Mouse (Mus musculus): Measurements from ENCODE around the gene Mthfr. TPM values are rescaled to one million over a fixed set of nuclear protein-coding genes. Genes with fewer than 3 reads are reported as not detected.

Mthfr gene
- total RNA-seq (2021), result 42.6 and 46.6 TPM in 2 replicates
- long read RNA-seq, experiment 1, full-length matches to known transcripts, result 1 of 18 reads
- long read RNA-seq, experiment 1, partial matches to known transcripts, result 2 of 18 reads
- long read RNA-seq, experiment 1, other reads (novel, unspliced or antisense), result 15 of 18 reads
- long read RNA-seq, experiment 2, full-length matches to known transcripts, result 1 of 13 reads
- long read RNA-seq, experiment 2, partial matches to known transcripts, result 1 of 13 reads
- long read RNA-seq, experiment 2, other reads (novel, unspliced or antisense), result 11 of 13 reads

- DNase-seq, result peak; percentile 100
These were observed at the start of gene Mthfr, which contains the start of gene Clcn6 for GRCm38 (mm10) chr4:148038600-148039253. Mthfr (plus strand) TSS chr4:148039077. Clcn6 (minus strand) TSS chr4:148038821.

- DNase-seq, result no peak
These were observed 45.2 kb upstream of the Mthfr start for GRCm38 (mm10) chr4:147993571-147994095.

GRCm38 (mm10) chr4:147995311-147995710 lies 43.6 kb upstream of the Mthfr start:
- DNase-seq, result no peak

- DNase-seq, result no peak
These were observed 38.6 kb upstream of the Mthfr start, which contains the start of gene Nppa for GRCm38 (mm10) chr4:148000202-148000772. Nppa (plus strand) TSS chr4:148000722.

GRCm38 (mm10) chr4:148001013-148001789 lies 37.7 kb upstream of the Mthfr start:
- DNase-seq, result no peak

GRCm38 (mm10) chr4:148001866-148002265 lies 37.0 kb upstream of the Mthfr start:
- no peak for DNase-seq

- peak; percentile 78 for DNase-seq
These were observed 34.5 kb upstream of the Mthfr start for GRCm38 (mm10) chr4:148004361-148004760.

- DNase-seq, result peak; percentile 81
These were observed 30.5 kb upstream of the Mthfr start for GRCm38 (mm10) chr4:148008412-148008811.

- DNase-seq, result no peak
These were observed 29.2 kb upstream of the Mthfr start for GRCm38 (mm10) chr4:148009641-148010040.

- DNase-seq, result no peak
These were observed 27.5 kb upstream of the Mthfr start for GRCm38 (mm10) chr4:148011332-148011731.

- no peak for DNase-seq
These were observed 26.7 kb upstream of the Mthfr start for GRCm38 (mm10) chr4:148012216-148012615.

GRCm38 (mm10) chr4:148015418-148015817 lies 23.5 kb upstream of the Mthfr start:
- peak; percentile 35 for DNase-seq

- no peak for DNase-seq
These were observed 21.9 kb upstream of the Mthfr start for GRCm38 (mm10) chr4:148016981-148017380.

- no peak for DNase-seq
These were observed 20.5 kb upstream of the Mthfr start for GRCm38 (mm10) chr4:148018410-148018809.

- DNase-seq, result no peak
These were observed 14.9 kb upstream of the Mthfr start for GRCm38 (mm10) chr4:148024003-148024402.

- DNase-seq, result no peak
These were observed 9.6 kb upstream of the Mthfr start for GRCm38 (mm10) chr4:148029297-148029696.

- no peak for DNase-seq
These were observed 8.4 kb upstream of the Mthfr start for GRCm38 (mm10) chr4:148030506-148030905.

- DNase-seq, result no peak
These were observed 4.9 kb upstream of the Mthfr start for GRCm38 (mm10) chr4:148033858-148034410.

- no peak for DNase-seq
These were observed 3.4 kb upstream of the Mthfr start for GRCm38 (mm10) chr4:148035440-148035839.

GRCm38 (mm10) chr4:148038079-148038599 lies 738 bp upstream of the Mthfr start:
- DNase-seq, result no peak

- peak; percentile 71 for DNase-seq
These were observed 564 bp downstream of the Mthfr start for GRCm38 (mm10) chr4:148039254-148040028.
